Mouse (Mus musculus) frontal cortex, adult (tissue): ENCODE results near the gene Pou2f3.
A peak's percentile ranks its signal among the peaks of the same experiment; 100 is the strongest.

Experiments
- ATAC-seq: cut with Nextera tagmentation; 2 replicates; pipeline ENCODE4 v1.9.2; 2017; ENCODE audit warnings: mild to moderate bottlenecking, moderate library complexity, mixed read lengths; ENCODE audit not compliant: low TSS enrichment

Pou2f3 gene

DNA sequence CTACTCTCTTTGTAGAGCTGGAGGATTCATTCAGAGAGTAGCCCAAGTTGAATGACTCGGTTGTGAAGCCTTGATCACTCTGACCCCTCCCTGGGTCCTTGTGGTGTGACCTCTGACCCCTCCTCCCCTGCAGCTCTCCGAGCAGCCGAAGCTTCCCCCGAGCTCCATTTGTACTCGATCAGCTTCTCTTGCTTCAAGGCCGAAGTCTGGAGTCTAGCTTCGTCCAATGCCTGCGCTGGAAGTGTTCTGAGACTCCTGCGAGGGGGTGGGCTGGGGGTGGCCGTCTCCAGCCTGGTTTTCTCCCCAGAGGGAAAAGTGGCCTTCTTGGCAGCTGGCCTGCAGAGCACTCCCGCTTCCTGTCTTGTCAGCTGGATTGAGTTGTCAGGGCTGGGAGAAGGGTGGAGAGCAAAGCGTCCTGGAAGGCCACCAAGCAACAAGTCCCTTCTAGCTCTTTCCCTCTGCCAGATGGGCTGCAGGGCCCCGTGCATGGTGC is at the start of gene Pou2f3:
Gene Pou2f3 (minus strand): TSS at position 180 of the 493 bp plus-strand sequence.
- ATAC-seq: no peak; the same call in 1 of the 2 replicates

DNA sequence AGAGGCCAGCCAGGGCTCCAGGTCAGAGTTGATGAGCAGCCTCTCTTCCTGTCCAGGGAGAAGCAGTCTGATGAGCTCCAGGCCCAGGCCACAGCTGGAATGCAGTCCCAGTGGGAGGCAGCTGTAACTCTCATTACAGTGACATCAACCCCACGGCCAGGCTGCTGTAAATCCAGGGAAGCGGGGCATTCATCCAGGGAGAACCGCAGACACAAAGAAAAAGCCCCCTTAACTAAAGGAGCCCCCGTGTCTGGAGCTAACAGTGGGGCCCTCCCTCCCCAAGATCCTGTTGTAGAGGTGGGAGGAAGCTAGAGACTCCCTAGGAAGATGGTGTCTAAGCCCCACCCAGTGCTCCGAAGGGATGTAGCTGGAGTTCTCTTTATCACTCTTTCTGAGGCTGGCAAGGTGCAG is 43.1 kb upstream of the Pou2f3 start:
- ATAC-seq: no peak

GRCm38 (mm10) chr9:43252790-43253189 is 42.6 kb upstream of the Pou2f3 start:
- no peak for ATAC-seq

DNA sequence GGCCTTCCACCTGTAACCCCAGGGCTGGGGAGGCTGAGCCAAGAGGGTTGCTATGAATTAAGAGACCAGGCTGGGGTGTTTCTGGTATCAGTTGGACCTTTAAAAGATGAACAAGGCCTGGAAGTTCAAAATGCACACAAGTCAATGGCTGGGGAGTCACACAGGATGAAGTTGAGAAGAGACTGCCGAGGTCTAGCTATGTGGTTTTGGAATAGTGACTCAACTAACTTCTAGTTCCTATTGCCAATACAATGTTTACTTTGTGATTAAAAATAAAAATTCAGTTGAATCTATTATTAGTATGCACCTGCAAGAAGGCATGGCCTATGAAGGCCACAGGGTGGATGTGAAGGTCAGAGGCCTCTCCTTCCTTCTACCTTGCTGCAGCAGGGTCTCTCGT is 41.6 kb upstream of the Pou2f3 start:
- ATAC-seq: no peak

- ATAC-seq: no peak
Observed at GRCm38 (mm10) chr9:43246738-43247180, 36.6 kb upstream of the Pou2f3 start.

GRCm38 (mm10) chr9:43245801-43246570 is 35.8 kb upstream of the Pou2f3 start:
- no peak for ATAC-seq

DNA sequence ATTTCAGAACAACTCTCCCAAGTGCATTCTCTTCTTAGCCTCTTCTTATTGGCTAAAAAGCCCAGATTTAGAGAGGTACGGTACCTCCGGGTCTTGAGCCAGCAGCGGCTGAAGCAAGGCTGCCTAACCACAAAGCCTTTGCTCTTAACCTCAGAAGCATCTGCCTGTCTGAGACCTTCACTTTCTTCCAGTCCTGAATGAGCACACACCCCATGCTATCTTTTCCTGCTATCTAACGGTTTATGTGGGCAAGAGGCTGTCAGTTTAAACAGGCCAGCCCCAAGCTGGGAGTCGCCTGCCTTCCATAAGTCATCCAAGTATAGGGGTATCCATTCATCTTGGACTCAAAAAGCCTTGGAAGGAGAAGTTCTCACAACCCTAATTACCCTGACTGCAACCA is 32.3 kb upstream of the Pou2f3 start:
- no peak for ATAC-seq

DNA sequence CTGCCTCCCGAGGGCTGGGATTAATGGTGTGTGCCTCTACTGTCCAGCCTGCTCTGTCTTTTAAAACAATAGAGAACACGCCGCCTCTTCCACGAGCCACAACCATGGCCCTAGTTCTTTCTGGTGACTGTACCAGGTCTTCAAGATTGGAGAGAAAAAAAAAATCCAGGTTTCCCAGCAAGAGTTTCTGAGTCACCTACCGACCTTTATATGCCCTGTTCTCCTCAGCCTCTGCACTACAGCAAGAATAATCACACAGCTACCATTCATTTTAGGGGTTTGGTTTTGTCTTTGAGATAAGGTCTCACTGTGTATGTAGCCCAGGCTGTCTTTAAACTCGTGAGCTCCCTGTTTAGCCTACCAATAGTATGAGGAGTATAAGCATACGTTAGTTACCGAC is 31.8 kb upstream of the Pou2f3 start:
- no peak for ATAC-seq

- no peak for ATAC-seq
Observed at GRCm38 (mm10) chr9:43241291-43241690, 31.1 kb upstream of the Pou2f3 start.

- no peak for ATAC-seq
Observed at GRCm38 (mm10) chr9:43240594-43240900, 30.4 kb upstream of the Pou2f3 start.

GRCm38 (mm10) chr9:43239712-43240593 is 29.8 kb upstream of the Pou2f3 start, which contains the start of gene Oaf:
Gene Oaf (minus strand): TSS chr9:43239911.
- ATAC-seq: peak; percentile 70

DNA sequence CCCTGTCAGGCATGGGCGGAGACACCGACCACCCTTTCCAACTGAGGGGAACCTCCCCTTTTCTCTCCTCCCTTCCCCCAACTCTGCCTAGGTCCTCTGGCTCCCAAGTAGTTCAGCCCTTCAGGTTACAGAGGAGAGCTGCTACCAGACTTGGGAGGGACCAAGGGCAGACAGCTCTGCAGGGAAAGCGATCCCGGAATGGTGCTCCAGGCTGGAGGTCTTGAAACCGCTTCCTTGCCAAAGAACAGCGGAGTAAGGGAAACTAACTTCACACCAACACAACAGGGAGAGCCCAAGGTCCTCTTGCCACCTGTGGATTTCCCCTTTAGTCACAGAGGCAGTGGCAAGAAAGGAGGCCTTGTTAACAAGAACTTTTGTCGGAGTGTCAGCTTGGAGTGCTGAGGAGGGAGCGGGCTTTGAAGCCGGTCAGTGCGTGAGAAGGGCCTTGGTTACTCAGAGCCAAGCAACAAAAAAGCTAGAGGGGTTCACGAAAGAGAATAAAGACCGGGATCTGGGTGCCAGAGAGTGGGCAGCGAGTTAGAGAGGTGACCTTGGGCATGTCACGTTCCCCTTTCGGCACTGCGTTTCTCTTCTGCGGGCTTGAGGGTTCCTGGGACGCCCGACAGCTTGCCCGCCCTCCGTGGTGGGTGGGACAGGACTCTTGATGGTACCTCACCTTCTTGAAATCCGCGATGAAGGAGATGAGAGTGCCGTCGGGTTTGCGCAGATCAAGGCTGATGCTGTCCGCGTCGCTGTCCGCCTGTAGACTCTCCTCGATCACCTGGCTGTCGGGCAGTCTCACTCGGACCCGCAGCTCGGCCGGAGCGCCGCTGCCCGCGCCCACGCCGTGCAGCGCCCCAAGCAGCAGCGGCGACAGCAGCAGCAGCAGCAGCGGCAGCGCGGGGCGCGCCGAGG is 28.7 kb upstream of the Pou2f3 start:
- no peak for ATAC-seq

GRCm38 (mm10) chr9:43238167-43238566 is 28.0 kb upstream of the Pou2f3 start:
- no peak for ATAC-seq

DNA sequence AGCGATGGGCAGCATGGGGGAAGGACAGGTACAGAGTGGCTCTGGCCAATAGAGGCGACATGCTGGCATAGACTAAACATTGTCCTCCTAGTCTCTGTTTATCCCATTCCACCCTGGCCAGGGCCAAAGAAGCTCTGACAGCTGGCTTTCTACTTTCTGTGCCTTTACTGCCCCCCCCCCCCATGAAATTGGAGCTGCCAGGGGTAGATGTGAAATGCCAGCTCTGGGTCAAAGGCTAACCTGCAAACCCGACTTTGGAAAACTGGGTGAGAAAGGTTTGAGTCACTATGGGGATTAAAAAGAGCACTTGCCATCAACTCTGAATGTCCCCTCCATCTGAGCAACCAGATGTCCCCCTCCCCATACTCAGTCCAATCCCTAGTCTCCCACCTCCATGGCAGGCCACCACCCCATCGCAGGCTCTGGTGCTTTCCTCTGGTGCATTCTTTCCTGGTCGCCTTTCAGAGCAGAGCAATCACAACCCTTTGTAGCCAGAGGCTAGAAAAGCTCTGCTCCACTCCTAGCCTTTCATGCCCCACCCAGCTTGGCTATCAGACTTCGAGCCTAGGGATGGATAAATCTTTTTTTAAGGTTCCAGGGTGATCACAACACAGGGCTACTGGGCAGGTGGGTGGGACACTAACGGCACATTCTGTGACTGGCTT is 27.1 kb upstream of the Pou2f3 start:
- ATAC-seq: no peak

DNA sequence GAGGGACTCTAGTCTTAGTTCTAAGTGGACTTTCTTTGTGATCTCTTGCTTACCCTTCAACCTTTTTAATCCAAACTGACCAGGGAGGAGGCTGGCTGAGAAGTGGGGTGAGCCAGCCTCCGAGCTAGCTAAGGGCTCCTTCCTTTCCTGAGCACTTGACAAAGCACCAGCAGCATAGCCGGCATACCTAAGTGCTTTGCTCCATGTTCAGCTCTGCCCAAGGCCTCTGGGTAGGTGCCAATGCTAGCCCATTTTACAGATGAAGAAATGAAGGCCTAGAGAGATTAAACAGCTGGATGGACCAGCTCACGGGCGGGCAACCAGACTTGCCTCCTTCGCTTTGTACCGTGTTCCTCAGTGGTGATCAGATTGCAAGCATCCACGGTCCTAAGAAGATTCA is 26.4 kb upstream of the Pou2f3 start:
- ATAC-seq: no peak

DNA sequence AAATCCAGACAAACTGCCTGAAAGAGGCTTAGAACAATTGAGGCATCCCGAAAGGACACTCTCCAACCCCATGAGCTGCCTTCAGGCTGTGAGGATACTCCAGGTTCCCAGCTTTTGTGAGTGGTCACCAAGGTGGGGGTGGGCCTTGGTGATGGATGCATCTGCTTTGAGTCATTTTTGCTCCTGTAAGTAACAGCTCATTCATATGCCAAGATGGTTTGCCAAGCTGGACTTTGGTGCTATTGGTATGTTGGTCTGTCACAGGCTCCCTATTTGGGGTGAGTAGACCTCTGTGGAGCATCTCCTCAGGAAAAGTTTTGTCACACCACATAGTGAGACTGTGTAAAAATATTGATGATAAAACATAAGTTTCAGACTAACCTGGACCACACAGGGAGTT is 25.9 kb upstream of the Pou2f3 start:
- ATAC-seq: no peak

DNA sequence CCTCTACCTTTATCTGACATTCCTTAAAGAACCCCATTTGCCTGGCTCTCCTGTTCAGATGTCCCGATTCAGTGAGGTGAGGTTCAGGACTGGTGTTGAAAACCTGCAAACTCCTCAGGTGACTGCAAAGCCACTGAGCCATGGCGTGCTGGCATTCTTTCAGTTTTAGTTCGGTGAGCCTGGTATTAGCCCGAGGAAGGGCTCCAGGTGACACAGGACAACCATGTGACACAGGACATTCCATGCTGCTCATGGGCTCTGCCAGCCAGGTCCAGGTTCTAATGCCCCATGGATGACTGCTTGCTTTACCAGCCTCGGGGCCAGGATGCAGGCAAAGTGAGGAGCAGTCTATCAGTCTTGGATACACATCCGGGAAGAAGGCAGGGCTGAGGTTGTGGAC is 25.2 kb upstream of the Pou2f3 start:
- ATAC-seq: no peak

GRCm38 (mm10) chr9:43234496-43234895 is 24.3 kb upstream of the Pou2f3 start:
- no peak for ATAC-seq

- no peak for ATAC-seq
Observed at GRCm38 (mm10) chr9:43233515-43233914, 23.3 kb upstream of the Pou2f3 start.

DNA sequence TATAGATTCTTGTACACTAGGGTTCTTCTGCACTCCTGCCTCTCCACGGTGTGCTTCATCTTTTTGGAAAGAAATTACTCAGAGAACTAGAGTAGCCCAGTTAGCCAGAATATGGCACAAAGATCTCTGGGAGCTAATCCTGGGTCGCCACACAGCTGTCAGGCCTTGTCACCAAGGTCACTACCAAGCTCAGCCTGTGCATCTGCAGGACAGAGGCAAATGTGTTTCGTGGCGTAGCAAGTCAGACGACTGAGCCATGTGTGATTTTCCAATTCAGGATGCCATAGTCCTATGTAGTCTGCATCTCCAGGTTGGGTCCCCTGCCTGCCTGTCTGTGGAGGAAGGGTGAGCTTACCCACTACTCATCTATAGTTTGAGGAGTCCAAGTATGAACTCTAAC is 22.9 kb upstream of the Pou2f3 start:
- ATAC-seq: no peak

DNA sequence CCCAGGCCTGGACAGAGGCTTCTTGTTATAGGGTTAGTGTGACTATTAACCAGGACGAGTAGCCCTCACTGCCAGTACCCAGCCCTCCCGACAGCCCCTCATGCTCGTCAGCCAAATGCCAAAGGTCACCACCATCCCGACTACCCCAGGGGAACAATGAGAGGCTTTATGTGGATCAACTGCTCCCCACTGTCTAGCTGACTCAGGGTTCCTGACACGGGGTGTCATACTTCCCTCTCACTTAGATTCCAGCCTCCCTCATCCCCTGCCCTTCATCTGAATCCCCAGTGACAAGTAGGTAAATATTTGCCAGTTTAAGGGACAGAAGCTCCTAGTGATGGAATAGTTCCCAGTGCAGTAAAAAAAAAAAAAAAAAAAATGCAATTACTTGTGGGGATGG is 22.1 kb upstream of the Pou2f3 start:
- ATAC-seq: no peak
